Mouse (Mus musculus) thymus, adult 18-20 months (tissue): ENCODE data around the gene Gabrb3.

Experiments
- DNase-seq, 2 experiments: peaks; one replicate each; pipeline ENCODE4 v3.0.0; 2022; ENCODE audit warnings: mixed read lengths in 2 of 2

The Gabrb3 gene

GRCm38 (mm10) chr7:57419392-57419791 is at the start of gene Gabrb3:
Gabrb3 (plus strand) TSS chr7:57419692.
- no peak for DNase-seq

- no peak for DNase-seq
Measured at GRCm38 (mm10) chr7:57384112-57384511, 35.4 kb upstream of the Gabrb3 start.

- DNase-seq = no peak
Measured at GRCm38 (mm10) chr7:57386517-57387340, 32.8 kb upstream of the Gabrb3 start, which contains the start of gene Gabrg3. Gabrg3 (minus strand) TSS chr7:57387188.

- no peak for DNase-seq
Measured at GRCm38 (mm10) chr7:57387341-57387654, 32.2 kb upstream of the Gabrb3 start.

GRCm38 (mm10) chr7:57390046-57390445 is 29.4 kb upstream of the Gabrb3 start:
- DNase-seq = no peak

GRCm38 (mm10) chr7:57393551-57393950 is 25.9 kb upstream of the Gabrb3 start:
- no peak for DNase-seq

- DNase-seq = no peak
Measured at GRCm38 (mm10) chr7:57411163-57411562, 8.3 kb upstream of the Gabrb3 start.

DNA sequence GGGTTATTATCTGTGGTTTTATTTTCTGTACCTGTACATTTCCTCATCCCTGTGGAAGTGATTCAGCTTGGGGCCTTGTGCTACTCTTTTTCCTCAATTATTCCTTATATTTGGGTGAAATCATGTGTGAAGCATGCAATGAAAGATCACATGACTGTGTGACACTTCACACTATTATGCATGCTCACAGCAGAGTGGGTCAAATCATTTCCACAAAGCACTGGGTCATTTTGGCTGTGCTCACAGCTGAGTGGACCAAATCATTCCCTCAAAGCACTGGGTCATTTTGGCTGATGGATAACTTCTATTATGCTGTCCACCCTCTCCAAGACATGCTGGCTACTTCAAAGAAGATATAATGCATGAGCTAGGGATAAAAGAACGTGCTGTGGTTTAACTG is 6.6 kb upstream of the Gabrb3 start:
- DNase-seq = no peak

DNA sequence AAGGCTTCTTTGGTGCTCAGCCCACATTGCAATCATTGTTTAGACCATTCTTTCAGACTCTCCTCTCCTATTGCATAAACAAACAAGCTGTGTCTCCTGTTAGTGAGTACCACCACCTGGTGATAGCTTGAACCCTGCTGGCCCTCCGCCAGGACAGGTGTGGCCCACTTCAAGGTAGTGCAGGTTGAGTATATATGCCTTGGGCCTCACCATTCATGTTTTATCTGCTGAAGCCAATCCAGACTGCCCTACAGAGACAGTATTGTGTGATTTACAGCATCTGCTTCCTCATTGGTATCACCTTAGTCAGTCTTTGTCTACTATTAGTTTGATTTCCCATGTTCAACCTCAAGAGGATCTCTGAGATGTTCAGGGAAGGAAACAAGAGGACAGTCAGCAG is 1.6 kb downstream of the Gabrb3 start:
- DNase-seq = no peak

DNA sequence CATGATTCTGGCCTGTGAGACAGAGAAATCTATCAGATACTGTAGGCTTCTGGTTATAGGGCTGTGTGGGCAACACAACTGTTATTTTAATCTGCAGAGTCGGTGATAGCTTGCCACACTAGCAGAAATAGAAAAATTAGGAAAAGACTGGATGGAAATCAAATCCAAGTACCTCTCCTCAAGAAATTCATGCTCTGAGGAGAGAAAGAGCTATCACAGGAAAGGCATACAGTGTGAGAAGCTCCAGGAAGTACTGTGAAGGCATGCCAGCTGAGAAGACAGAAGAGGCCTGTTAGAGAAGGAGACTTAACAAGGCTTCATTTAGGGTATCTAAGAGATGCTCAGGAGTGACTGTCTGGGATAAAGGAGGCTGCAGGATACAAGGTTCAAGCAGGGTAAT is 3.2 kb downstream of the Gabrb3 start:
- DNase-seq = no peak

GRCm38 (mm10) chr7:57448239-57448638 is 28.7 kb downstream of the Gabrb3 start:
- DNase-seq = no peak

DNA sequence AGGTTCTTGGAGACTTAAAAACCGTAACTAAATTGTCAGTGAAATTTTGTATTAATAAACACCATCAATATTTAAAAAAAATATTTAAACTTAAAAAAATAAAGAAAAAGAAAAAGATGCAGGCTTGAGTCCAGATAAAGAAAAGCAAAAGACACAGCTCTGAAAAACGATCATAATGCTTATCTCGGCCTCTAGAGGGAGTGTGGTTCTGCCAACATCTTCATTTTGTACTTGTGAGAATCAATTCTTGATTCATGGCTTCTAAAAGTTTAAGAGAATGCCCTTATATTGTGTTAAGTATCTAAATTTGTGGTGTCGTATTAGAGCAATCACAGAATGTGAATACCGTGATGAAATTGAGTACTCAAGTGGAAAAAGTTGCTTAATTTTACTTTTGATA is 40.9 kb downstream of the Gabrb3 start:
- no peak for DNase-seq

DNA sequence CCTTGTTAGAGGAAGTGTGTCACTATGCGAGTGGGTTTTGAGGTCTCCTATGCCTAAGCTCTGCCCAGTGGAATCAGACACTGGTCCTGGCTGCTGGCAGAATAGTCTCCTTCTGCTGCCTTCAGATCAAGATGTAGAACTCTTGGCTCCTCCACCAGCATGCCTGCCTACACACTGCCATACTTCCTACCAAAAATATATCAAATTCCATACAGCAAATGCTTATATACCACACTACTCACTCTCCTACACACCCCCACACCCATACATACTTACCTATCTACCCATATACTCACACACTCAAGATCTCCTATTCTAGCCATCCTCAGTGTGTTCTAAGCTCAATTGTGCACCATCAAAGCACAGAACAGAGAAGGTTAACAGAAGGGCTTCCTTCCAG is 51.8 kb downstream of the Gabrb3 start:
- no peak for DNase-seq

DNA sequence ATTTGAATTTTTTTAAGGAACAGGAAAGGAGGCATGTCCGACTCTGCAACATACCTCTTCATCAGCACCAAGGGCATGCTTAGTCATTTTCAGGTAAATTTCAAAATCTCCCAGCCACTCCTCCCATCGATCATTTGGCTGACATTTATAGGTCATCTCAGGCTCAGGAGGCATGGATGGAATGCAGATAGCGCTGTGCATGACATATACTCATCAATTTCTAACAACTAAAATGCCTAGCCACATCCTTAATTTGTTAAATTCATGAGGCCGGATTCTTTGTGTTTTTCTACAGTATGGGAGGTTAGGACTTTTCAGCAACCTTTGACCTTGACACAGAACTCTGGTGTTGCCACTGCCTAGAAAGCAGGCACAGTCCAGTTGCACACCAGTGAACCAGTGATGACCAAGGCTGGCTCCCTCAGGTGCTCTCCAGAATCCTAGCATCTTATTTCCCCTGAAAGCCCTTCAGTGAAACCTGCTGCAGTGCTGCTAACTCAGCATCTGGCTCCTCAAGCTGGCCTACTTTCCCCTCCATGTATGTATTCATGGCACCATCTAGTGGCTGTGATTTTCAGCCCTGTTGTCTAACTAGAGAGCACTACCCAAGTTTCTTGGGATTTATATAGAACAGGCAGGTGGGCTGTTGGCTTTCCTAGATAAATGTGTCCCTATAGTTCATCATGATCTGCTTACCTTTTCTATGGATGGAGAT is 54.5 kb downstream of the Gabrb3 start:
- no peak for DNase-seq

DNA sequence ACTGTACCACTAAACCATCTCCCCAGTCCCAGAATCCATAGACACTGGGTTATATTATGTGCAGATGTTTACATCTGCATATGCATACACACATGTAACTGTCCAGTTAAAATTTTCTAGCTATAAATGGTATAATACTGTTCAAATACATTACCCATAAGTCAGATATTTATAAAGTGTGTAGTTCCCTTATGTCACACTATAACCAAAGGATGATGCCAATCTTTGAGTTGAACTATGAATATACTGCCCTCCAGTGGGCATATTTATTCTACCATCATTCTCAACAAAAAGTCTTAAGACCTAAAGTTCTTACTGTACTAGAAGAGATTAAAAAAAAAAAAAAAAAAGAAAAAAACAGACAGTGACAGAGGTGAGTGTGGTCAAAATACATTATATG is 63.4 kb downstream of the Gabrb3 start:
- DNase-seq = no peak

GRCm38 (mm10) chr7:57486907-57487306 is 67.4 kb downstream of the Gabrb3 start:
- DNase-seq = no peak

GRCm38 (mm10) chr7:57491795-57492194 is 72.3 kb downstream of the Gabrb3 start:
- DNase-seq = no peak

DNA sequence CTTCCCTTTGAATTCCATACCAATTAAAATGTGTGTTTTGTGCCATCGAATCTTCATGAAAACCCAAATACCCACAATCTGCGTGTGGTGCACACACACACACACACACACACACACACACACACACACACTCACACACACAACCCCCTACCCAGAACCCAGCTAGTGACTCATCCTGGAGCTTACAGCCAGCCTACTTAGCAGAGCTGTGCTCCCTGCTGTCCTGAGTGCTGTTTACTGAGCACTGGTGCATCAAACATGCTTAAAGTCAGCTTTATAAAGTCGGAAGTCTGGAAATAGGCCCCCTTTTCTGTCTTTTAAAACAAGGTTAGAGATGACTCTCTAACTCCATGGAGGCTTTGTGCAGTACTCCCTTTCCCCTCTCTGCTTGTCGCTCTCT is 83.3 kb downstream of the Gabrb3 start:
- DNase-seq = no peak

DNA sequence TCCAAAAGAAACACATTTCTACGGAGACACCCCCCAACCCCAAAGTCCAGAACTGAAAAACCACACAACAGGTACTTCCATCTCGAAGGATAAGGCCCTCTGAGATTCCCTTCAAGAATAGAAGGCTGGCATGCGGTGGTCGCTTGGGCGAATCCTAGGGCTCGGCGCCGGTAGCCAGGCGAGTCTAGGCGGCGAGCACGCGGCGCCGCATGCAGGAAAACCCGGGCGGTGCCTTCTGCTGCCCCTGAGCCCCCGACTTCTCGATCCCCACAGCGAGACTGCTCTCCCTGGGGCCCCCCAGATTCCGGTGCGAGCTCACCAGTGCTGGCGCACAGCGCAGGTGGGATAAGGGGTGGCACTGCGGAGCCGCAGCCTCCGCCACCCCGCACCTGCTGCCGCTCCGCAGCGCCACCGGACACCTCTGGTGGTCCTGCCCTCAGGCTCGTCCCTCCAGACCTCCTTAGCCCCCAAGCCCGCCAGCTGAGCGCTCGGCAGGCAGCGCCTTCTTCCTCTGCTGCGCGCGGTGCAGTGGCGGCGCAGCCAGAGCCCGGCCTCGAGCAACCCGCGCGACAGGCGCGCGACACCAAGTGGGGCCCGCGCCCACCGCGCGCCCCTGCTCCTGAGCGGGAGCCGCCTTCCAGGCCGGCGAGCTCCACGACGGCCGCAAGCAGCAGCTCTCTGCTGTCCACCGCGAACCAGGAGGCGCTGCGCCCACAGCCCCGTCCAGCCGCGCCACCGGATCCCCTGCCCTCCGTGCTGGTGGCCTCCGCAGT is 89.6 kb downstream of the Gabrb3 start:
- no peak for DNase-seq

GRCm38 (mm10) chr7:57509681-57510141 is 90.2 kb downstream of the Gabrb3 start, which contains the start of gene Gabra5:
Gabra5 (minus strand) TSS chr7:57510059.
- no peak for DNase-seq

DNA sequence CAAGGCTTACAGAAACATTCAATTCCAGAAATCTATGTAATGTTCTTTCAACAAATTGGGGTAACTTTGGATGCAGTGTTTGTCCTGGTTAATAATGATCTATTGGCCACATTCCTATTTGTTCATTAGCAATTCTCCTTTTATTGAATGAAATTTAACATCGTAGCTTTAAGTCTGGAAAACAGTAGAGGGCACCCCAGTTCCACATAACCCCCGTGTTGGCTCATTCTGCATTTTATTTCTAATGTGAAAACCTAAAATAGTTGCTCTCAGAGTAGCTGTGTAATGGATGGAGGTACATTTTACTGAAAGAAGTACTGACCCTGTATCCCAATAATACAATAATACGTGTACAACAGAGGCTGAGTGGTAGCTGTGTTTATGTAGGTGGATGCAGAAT is 93.5 kb downstream of the Gabrb3 start:
- DNase-seq = no peak

- no peak for DNase-seq
Measured at GRCm38 (mm10) chr7:57529451-57529850, 110.0 kb downstream of the Gabrb3 start.

DNA sequence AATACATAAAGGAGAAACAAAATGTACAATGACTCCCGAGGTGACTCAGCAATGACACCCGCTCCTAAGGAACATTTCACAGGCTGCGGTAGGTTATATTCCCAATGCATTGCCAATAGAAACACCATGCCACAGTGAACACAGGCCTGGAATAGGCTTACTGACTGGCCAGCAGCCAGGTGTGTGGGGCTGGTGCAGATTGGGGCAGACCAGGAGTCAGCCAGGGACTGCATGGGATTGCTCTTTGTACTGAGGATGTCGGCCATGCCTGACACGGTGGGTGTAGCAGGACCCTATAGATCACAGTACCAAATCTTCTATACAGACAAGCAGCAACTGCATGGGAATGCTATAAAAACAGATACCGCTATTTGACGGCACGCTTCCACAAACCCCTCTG is 110.5 kb downstream of the Gabrb3 start:
- DNase-seq = no peak
